Mouse (Mus musculus) forebrain, postnatal 0 days (tissue): ENCODE data around the gene Meioc. TPM values are rescaled to one million over a fixed set of nuclear protein-coding genes. Genes with fewer than 3 reads are reported as not detected.
A peak's percentile ranks its signal among the peaks of the same experiment; 100 is the strongest.

Experiments used
- ATAC-seq: fragments of 200-750 bp; cut with Nextera tagmentation; 2 replicates; pipeline ENCODE4 v1.8.0; 2017; ENCODE audit warnings: mild to moderate bottlenecking, moderate library complexity
- DNase-seq: peaks from one replicate; pipeline ENCODE4 v3.0.0-alpha.2; 2015
- H3K27ac ChIP-seq: fragments of 300-500 bp; sonication (generic); 2 replicates; pipeline ENCODE4 v1.5.1; 2014; ENCODE audit warnings: low read depth, mild to moderate bottlenecking, antibody characterized with exemption, low read length, moderate library complexity, mixed read lengths
- H3K27me3 ChIP-seq: fragments of 300-500 bp; sonication (generic); 2 replicates; pipeline ENCODE4 v1.6.1; 2014; ENCODE audit warnings: mild to moderate bottlenecking, low read length, mixed read lengths; ENCODE audit not compliant: insufficient read depth
- H3K36me3 ChIP-seq: fragments of 300-500 bp; sonication (generic); 2 replicates; pipeline ENCODE4 v1.6.1; 2014; ENCODE audit warnings: mild to moderate bottlenecking, moderate library complexity; ENCODE audit not compliant: insufficient read depth
- H3K4me1 ChIP-seq: fragments of 300-500 bp; sonication (generic); 2 replicates; pipeline ENCODE4 v1.6.1; 2014; ENCODE audit warnings: antibody characterized with exemption; ENCODE audit not compliant: insufficient read depth
- H3K4me2 ChIP-seq: fragments of 300-500 bp; sonication (generic); 2 replicates; pipeline ENCODE4 v1.6.1; 2014; ENCODE audit warnings: low read depth, mild to moderate bottlenecking, moderate library complexity
- H3K4me3 ChIP-seq: fragments of 300-500 bp; sonication (generic); 2 replicates; pipeline ENCODE4 v1.5.1; 2014; ENCODE audit warnings: low read depth, low read length, mixed read lengths
- H3K9ac ChIP-seq: fragments of 300-500 bp; sonication (generic); 2 replicates; pipeline ENCODE4 v1.6.1; 2014; ENCODE audit warnings: mild to moderate bottlenecking
- H3K9me3 ChIP-seq: fragments of 300-500 bp; sonication (generic); 2 replicates; pipeline ENCODE4 v1.6.1; 2016; ENCODE audit warnings: low read length
- CTCF ChIP-seq: sonication (generic); IDR thresholded peaks from 2 replicates; pipeline ENCODE4 v1.5.1; 2016; ENCODE audit warnings: antibody characterized with exemption, control low read depth, low read depth
- WGBS: fragments of 180-500 bp; shearing (Covaris S2); extraction: QIAGEN DNeasy Blood & Tissue Kit; methylation state at CpG from one replicate; pipeline ENCODE4 v1.1.7; 2014; 5-methylcytosine and 5-hydroxymethylcytosine counted together
- polyA plus RNA-seq: library from polyadenylated mRNA; unstranded; fragments of >200 nt; fragmentation: Nextera tagmentation; extraction: Ambion mirVana; gene quantifications from 2 replicates; pipeline ENCODE4 v1.2.1, GENCODE M21; 2015
- total RNA-seq: library from RNA; depleted of rRNA; stranded (reverse); fragments of >200 nt; gene quantifications from 2 replicates; pipeline ENCODE4 v1.2.3, GENCODE M21; 2014

Gene Meioc
- total and polyA plus RNA-seq, 2 experiments from 2014 or later = 0.10 TPM; not detected in 1

DNA sequence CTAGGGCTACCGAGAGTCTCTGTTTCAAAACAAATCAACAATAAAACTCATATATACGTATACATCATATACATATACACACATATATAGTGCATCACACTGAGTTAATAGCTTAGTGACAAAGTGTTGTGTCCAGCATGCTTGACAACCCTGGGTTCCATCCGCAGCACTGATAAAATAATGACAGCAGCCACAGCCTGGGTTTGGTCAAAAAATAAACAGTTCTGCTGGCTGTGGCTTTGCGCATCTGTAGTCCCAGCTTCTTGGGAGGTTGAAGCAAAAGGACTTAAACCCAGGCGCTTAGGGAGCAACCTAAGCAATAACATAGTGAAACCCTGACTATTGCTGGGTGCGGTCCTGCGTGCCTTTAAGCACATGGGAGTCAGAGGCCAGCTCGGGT, 34.1 kb upstream of the Meioc start:
- Histone ChIP-seq H3K9ac (no peak overlapping the region), H3K36me3 (no peaks in the 10 kb centered on the region), H3K27me3 (no peaks in the 10 kb centered on the region), H3K9me3 (no peaks in the 10 kb centered on the region), H3K4me2 (no peak overlapping the region), H3K27ac (no peak overlapping the region), H3K4me1 (0 out of 2 replicates have a peak, but pooled peaks cover 3% of the 10 kb centered on the region), H3K4me3 (no peak overlapping the region)
- DNase-seq (no peak), ATAC-seq (no peak)
- 82% methylated on average over 8 of the region's 8 CpGs for WGBS
- no peak for TF ChIP-seq CTCF

DNA sequence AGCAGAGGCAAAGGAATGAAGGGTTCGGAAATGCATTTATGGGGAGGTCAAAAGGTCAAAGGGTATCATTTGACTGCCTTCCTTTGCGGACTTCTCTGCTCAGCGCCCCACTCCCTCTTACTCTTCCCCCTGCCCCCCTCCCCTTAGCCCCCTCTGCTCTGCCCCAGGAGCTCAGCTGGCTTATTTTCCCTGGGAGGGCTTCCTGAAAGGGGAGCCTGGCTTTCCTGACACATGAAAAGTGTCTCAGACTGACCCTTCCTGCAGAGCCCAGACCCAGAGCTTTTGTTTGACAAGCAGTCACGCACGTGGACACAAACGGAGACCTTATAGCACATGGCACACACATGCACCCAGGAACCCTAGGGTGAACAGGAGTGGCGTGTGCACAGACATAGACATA, 32.8 kb upstream of the Meioc start:
- Histone ChIP-seq H3K4me1 (no peaks in the 10 kb centered on the region), H3K9me3 (no peaks in the 10 kb centered on the region), H3K36me3 (no peaks in the 10 kb centered on the region), H3K27me3 (no peaks in the 10 kb centered on the region), H3K4me3 (no peak overlapping the region), H3K9ac (no peak overlapping the region), H3K27ac (no peak overlapping the region), H3K4me2 (no peak overlapping the region)
- no peak for DNase-seq
- no peak for TF ChIP-seq CTCF
- no peak for ATAC-seq
- WGBS = 31% methylated on average over 7 of the region's 7 CpGs

GRCm38 (mm10) chr11:102631203-102631602, 32.3 kb upstream of the Meioc start:
- Histone ChIP-seq H3K27me3 (no peaks in the 10 kb centered on the region), H3K9ac (no peak overlapping the region), H3K4me1 (no peaks in the 10 kb centered on the region), H3K4me2 (no peak overlapping the region), H3K36me3 (no peaks in the 10 kb centered on the region), H3K4me3 (no peak overlapping the region), H3K9me3 (no peaks in the 10 kb centered on the region), H3K27ac (no peak overlapping the region)
- 48% methylated on average over 5 of the region's 5 CpGs for WGBS
- ATAC-seq (no peak), DNase-seq (no peak)
- no peak for TF ChIP-seq CTCF

GRCm38 (mm10) chr11:102632725-102633124, 30.8 kb upstream of the Meioc start:
- no peak for DNase-seq
- Histone ChIP-seq H3K9me3 (no peaks in the 10 kb centered on the region), H3K36me3 (no peaks in the 10 kb centered on the region), H3K4me1 (no peaks in the 10 kb centered on the region), H3K27me3 (no peaks in the 10 kb centered on the region), H3K27ac (no peak overlapping the region), H3K4me3 (peak overlapping the region; percentile 23; the same call in 1 of the 2 replicates), H3K4me2 (peak overlapping the region; percentile 46), H3K9ac (no peak overlapping the region)
- no peak for ATAC-seq
- no peak for TF ChIP-seq CTCF
- 16% methylated on average over 10 of the region's 13 CpGs for WGBS

DNA sequence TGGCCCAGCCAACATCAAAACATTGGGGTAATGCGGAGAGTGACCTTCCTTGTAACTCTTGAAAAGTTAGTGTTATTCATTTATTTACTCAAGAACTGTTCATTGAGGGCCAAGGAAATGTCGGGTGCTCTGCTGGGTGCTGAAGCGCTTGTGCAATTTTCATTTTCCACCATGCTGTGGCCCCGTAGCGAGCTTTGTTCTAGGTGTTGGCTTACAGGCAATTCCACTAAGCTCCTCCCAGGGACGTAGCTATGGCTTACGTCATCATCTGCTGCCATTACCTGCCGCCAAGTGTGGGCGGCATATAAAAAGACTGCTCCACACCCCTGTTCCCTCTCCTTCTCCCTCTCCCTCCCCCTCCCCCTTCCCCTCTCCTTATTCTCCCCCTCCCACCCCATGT, 30.1 kb upstream of the Meioc start:
- 14% methylated on average over 9 of the region's 9 CpGs for whole genome bisulfite sequencing
- Histone ChIP-seq H3K4me1 (no peaks in the 10 kb centered on the region), H3K9ac (no peak overlapping the region), H3K27me3 (no peaks in the 10 kb centered on the region), H3K27ac (no peak overlapping the region), H3K4me2 (peak overlapping the region; percentile 46), H3K4me3 (peak overlapping the region; percentile 23), H3K9me3 (no peaks in the 10 kb centered on the region), H3K36me3 (no peaks in the 10 kb centered on the region)
- DNase-seq = peak; percentile 60
- peak; percentile 74; the same call in 1 of the 2 replicates for ATAC-seq
- no peak for TF ChIP-seq CTCF

DNA sequence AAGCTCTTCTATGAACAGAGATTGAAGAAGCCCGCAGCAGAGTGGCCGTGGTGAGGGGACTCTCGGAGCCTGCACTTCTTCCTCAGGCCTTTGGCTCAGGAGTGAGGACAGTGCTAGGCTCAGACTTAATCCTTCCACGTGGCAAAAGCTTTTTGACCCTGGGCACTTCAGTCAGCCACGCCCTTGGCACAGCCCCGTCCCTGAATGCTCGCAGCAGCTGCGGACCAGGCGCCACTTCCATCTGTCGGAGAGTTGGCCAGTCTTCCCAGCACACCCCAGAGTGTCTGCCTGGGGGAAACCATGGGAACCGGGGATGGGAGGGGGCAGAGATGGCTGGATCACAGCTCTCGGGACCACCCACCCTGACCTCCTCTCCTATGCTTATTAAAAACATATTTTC, 26.6 kb upstream of the Meioc start:
- DNase-seq (no peak), ATAC-seq (no peak)
- H3K27ac ChIP-seq = no peak overlapping the region
- no peaks in the 10 kb centered on the region for H3K27me3 ChIP-seq
- H3K36me3 ChIP-seq = no peaks in the 10 kb centered on the region
- no peaks in the 10 kb centered on the region for H3K4me1 ChIP-seq
- no peaks in the 10 kb centered on the region for H3K9me3 ChIP-seq
- no peak overlapping the region for H3K4me2 ChIP-seq
- H3K9ac ChIP-seq = no peak overlapping the region
- WGBS = 40% methylated on average over 12 of the region's 12 CpGs
- TF ChIP-seq CTCF = no peak
- no peak overlapping the region for H3K4me3 ChIP-seq

DNA sequence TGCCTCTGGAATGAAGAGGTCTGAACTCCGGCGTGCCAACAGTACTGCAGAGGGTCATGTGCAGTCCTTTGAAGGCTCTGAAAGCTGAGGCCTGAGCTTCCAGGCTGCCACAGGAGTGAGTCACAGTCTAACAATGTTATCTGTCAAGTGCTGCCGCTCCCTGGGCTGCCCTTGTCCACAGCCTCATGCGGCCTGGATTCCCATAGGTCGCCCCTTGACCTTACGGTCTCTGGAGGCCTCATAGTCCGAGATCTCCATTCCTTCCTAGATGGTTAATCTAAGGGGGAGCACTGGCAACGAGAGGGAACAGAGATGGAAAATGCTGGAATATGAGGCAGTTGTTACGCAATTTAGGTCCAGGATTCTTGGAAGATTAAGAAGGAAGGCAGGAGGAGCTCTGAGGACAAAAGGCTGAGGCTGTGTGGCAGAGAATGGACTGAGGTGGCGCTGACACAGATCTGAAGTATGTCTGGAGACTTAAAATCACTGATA, 19.6 kb upstream of the Meioc start:
- H3K27ac ChIP-seq = no peak overlapping the region
- no peaks in the 10 kb centered on the region for H3K27me3 ChIP-seq
- WGBS = 71% methylated on average over 10 of the region's 10 CpGs
- no peak overlapping the region for H3K4me3 ChIP-seq
- no peaks in the 10 kb centered on the region for H3K9me3 ChIP-seq
- DNase-seq (no peak), ATAC-seq (no peak)
- TF ChIP-seq CTCF = no peak
- no peaks in the 10 kb centered on the region for H3K4me1 ChIP-seq
- no peaks in the 10 kb centered on the region for H3K36me3 ChIP-seq
- no peak overlapping the region for H3K4me2 ChIP-seq
- H3K9ac ChIP-seq = no peak overlapping the region
